Mouse (Mus musculus) neural tube, embryonic 11.5 days (tissue): ENCODE measurements around the gene Dnal1. TPM values are rescaled to one million over a fixed set of nuclear protein-coding genes. Genes with fewer than 3 reads are reported as not detected.

Experiments
- ATAC-seq: fragments of 200-750 bp; cut with Nextera tagmentation; 2 replicates; pipeline ENCODE4 v1.8.0; 2017; ENCODE audit warnings: moderate number of reproducible peaks, mild to moderate bottlenecking, moderate TSS enrichment, moderate library complexity; ENCODE audit not compliant: insufficient read depth, low FRiP score, low TSS enrichment
- DNase-seq: peaks from one replicate; pipeline ENCODE4 v3.0.0-alpha.2; 2015; ENCODE audit warnings: low spot score
- H3K27ac ChIP-seq: fragments of 300-500 bp; sonication (generic); 2 replicates; pipeline ENCODE4 v1.5.1; 2014; ENCODE audit warnings: low read depth, mild to moderate bottlenecking, low read length
- H3K27me3 ChIP-seq: fragments of 300-500 bp; sonication (generic); 2 replicates; pipeline ENCODE4 v1.6.1; 2014; ENCODE audit warnings: mild to moderate bottlenecking, low read length, mixed read lengths; ENCODE audit not compliant: control insufficient read depth, insufficient read depth
- H3K36me3 ChIP-seq: fragments of 300-500 bp; sonication (generic); 2 replicates; pipeline ENCODE4 v1.6.1; 2014; ENCODE audit warnings: mild to moderate bottlenecking, low read length, moderate library complexity, mixed read lengths; ENCODE audit not compliant: control insufficient read depth, insufficient read depth
- H3K4me1 ChIP-seq: fragments of 300-500 bp; sonication (generic); 2 replicates; pipeline ENCODE4 v1.6.1; 2014; ENCODE audit warnings: low read length, mixed read lengths; ENCODE audit not compliant: control insufficient read depth, insufficient read depth
- H3K4me2 ChIP-seq: fragments of 300-500 bp; sonication (generic); 2 replicates; pipeline ENCODE4 v1.6.1; 2014; ENCODE audit warnings: low read depth, mild to moderate bottlenecking, moderate library complexity
- H3K4me3 ChIP-seq: fragments of 300-500 bp; sonication (generic); 2 replicates; pipeline ENCODE4 v1.5.1; 2014; ENCODE audit warnings: low read depth, low read length
- H3K9ac ChIP-seq: fragments of 300-500 bp; sonication (generic); 2 replicates; pipeline ENCODE4 v1.6.1; 2014; ENCODE audit warnings: mild to moderate bottlenecking, low read length
- H3K9me3 ChIP-seq: fragments of 300-500 bp; sonication (generic); 2 replicates; pipeline ENCODE4 v1.6.1; 2016; ENCODE audit warnings: low read length; ENCODE audit not compliant: control insufficient read depth
- WGBS: fragments of 180-500 bp; shearing (Covaris S2); extraction: QIAGEN DNeasy Blood & Tissue Kit; methylation state at CpG from one replicate; pipeline ENCODE4 v1.1.7; 2014; 5-methylcytosine and 5-hydroxymethylcytosine counted together
- polyA plus RNA-seq: library from polyadenylated mRNA; unstranded; fragments of >200 nt; fragmentation: Nextera tagmentation; extraction: Ambion mirVana; gene quantifications from 2 replicates; pipeline ENCODE4 v1.2.1, GENCODE M21; 2014

The Dnal1 gene
- polyA plus RNA-seq, 1 experiment from 2014 or later: 6.2 TPM

DNA sequence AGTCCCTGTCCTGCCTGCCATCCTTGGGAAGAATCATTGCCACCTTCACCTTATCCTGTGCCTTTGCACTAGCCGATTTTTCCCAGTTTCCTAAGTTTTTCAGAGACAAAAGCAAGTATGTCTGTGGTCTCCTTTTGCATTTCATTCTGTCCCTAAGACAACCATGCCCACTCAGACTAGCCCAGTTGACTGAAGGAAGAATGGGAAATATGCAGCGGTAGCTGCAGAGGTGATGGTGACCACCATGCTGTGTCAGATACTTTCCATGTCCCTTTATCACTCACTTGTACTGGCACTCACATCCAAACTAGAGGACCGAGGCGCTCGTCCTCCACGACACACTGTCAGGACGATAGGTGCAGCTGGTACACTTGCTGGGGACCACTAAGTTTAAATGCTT, 23.0 kb downstream of the Dnal1 start:
- peaks cover 4% of the 10 kb centered on the region for H3K4me1 ChIP-seq
- ATAC-seq: no peak
- 92% methylated on average over 7 of the region's 7 CpGs for WGBS
- DNase-seq: no peak
- no peak overlapping the region for H3K4me3 ChIP-seq
- H3K4me2 ChIP-seq: no peak overlapping the region
- 0 out of 2 replicates have a peak, but pooled peaks cover 2% of the 10 kb centered on the region for H3K36me3 ChIP-seq
- no peaks in the 10 kb centered on the region for H3K9me3 ChIP-seq
- no peaks in the 10 kb centered on the region for H3K27me3 ChIP-seq
- H3K9ac ChIP-seq: no peak overlapping the region
- H3K27ac ChIP-seq: no peak overlapping the region

DNA sequence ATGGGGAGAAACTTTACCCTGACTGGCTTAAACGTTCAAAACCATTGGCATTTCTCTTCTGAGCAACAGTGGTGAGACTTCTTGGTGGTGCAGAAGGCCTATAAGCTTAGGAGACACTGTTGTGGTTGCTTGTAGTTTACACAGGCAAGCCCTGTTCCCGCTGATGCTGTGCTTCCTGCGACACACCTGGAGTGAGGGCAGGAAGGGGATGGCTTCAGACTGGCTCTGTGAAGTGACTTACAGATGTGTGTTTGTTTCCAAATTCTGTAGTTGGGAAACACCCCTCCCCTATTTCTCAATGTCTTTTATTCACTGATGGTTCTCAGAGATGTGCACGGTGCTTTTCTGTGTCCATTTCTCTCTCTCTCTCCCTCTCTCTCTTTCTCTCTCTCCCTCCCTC, 26.0 kb downstream of the Dnal1 start:
- H3K27me3 ChIP-seq: no peaks in the 10 kb centered on the region
- H3K4me1 ChIP-seq: peaks cover 6% of the 10 kb centered on the region
- H3K9me3 ChIP-seq: no peaks in the 10 kb centered on the region
- no peak overlapping the region for H3K9ac ChIP-seq
- no peak overlapping the region for H3K4me2 ChIP-seq
- H3K36me3 ChIP-seq: 0 out of 2 replicates have a peak, but pooled peaks cover 2% of the 10 kb centered on the region
- ATAC-seq (no peak), DNase-seq (no peak)
- no peak overlapping the region for H3K4me3 ChIP-seq
- no peak overlapping the region for H3K27ac ChIP-seq
- WGBS: 68% methylated on average over 4 of the region's 4 CpGs

DNA sequence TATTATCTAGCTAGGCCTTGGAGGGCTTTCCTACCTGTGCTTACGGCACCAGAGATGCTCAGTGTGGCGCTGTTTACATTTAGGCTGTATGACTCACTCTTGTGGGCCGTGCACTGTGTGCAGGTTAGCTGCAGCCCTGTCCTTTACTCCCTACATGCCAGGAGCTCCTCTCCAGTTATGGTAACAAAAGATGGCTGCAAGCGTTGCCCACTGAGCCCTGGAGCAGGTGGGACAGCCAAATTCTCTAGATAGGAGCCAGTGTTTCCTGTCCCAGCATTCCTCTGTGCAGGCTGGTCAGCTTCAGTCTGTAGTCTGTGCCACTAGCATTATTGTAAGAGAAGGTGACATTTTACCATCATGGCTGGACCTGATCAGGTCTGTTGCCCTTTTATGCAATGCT, 27.1 kb downstream of the Dnal1 start:
- Histone ChIP-seq H3K27me3 (no peaks in the 10 kb centered on the region), H3K9me3 (no peaks in the 10 kb centered on the region), H3K27ac (no peak overlapping the region), H3K36me3 (no peaks in the 10 kb centered on the region), H3K4me1 (peaks cover 6% of the 10 kb centered on the region), H3K4me3 (no peak overlapping the region), H3K4me2 (no peak overlapping the region), H3K9ac (no peak overlapping the region)
- 83% methylated on average over 4 of the region's 4 CpGs for WGBS
- no peak for ATAC-seq
- no peak for DNase-seq

DNA sequence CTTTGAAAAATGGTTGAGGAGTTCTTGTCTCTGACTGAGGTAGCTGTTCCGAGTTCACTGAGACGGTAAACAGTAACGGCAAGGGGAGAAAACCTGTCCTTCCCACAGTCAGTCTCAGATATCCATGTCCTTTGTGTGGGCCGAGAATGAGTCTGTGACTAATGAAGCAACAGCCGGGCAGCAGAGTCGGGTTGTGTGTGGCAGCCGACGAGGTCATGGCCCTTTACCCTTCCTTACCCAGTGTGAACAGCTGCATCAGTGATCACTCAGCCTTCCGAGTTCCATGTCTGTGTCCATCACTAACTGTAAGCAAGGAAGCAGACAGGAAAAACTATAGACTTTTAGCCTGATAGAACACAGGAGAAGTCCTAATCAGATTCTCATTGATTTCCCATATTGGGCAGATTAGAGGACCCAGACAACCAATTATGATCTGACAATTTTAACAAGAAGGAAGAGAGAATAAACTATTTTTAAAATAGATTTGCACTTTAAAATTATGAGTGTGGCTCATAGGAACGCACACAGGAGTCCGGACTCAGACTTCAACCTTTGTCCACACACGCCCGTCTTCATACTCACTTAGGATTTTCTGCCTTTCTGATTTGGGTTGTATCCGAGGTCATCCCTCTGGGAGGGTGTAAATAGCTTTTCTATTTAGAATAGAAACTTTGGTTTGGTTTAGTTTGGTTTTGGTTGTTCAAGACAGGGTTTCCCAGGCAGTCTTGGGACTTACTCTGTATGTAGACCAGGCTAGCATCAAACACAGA, 28.3 kb downstream of the Dnal1 start:
- no peaks in the 10 kb centered on the region for H3K36me3 ChIP-seq
- H3K4me3 ChIP-seq: no peak overlapping the region
- H3K4me1 ChIP-seq: peaks cover 6% of the 10 kb centered on the region
- H3K27ac ChIP-seq: no peak overlapping the region
- DNase-seq (peak; percentile 41), ATAC-seq (no peak)
- H3K27me3 ChIP-seq: no peaks in the 10 kb centered on the region
- H3K9me3 ChIP-seq: no peaks in the 10 kb centered on the region
- WGBS: 40% methylated on average over 14 of the region's 14 CpGs
- no peak overlapping the region for H3K9ac ChIP-seq
- no peak overlapping the region for H3K4me2 ChIP-seq

DNA sequence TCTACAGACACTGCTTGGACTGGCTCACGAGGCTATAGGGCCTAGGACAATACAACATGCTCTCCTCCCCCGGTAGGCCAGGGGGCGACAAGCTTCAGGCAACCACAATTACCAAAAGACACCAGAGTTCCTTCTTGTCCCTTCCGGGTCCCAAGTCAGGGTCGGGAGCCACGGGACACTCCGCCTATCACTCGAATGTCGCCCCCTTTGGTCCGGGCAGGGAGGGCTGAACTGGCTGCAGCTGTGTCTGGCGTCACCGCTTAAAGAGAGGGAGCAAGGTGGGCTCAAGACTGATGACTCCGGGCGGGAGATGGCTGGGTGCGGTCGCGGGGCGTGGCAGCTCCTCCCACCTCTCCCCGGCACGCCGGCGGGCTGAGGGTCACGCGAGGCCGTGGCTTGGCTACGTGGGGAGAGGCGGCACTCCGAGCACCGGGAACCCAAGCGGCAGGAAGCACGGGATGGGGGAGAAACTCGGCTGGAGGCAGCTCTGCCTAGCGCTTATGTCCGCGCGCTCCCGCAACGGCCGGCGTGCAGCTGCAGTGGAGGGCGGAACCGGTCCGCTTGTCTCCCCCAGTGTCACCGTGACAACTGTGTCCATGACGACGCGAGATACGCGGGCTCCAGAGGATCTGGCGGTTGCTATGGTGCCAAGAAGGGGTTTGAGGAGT, 33.9 kb downstream of the Dnal1 start, which contains the start of gene Pnma1:
Pnma1 (minus strand) TSS at position 536 of the 668 bp plus-strand sequence.
- peak within 1 kb of the TSS; percentile 90 for H3K4me2 ChIP-seq
- H3K4me1 ChIP-seq: peaks cover 17% of the 10 kb centered on the region
- peak within 1 kb of the TSS; percentile 58 for H3K4me3 ChIP-seq
- no peaks in the 10 kb centered on the region for H3K9me3 ChIP-seq
- ATAC-seq (peak; percentile 83), DNase-seq (peak; percentile 92)
- H3K27ac ChIP-seq: peak within 1 kb of the TSS; percentile 56; the same call in 1 of the 2 replicates
- H3K36me3 ChIP-seq: peaks cover 2% of the 10 kb centered on the region; the same call in 1 of the 2 replicates
- H3K9ac ChIP-seq: peak within 1 kb of the TSS; percentile 60
- H3K27me3 ChIP-seq: no peaks in the 10 kb centered on the region
- under 1% methylated on average over 48 of the region's 50 CpGs for WGBS

DNA sequence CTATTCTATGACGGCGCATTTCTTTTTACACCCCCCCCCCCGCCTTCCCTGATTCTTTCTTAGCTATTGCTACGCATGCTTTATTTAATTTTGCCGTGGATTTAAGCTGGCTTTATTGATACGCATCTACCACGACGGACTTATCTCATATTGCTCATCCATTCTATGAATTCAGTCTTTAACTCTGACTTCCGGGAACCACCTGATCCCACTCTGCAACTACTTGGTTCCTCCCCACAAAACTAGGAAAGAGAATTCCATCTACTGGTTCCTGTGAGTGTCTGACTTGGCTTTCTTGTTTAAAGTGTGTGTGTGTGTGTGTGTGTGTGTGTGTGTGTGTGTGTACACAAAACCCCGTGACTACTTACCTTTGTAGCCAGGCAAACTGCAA, 34.5 kb downstream of the Dnal1 start:
- peak; percentile 18; the same call in 1 of the 2 replicates for ATAC-seq
- H3K9ac ChIP-seq: peak overlapping the region; percentile 60; the same call in 1 of the 2 replicates
- WGBS: 16% methylated on average over 10 of the region's 10 CpGs

DNA sequence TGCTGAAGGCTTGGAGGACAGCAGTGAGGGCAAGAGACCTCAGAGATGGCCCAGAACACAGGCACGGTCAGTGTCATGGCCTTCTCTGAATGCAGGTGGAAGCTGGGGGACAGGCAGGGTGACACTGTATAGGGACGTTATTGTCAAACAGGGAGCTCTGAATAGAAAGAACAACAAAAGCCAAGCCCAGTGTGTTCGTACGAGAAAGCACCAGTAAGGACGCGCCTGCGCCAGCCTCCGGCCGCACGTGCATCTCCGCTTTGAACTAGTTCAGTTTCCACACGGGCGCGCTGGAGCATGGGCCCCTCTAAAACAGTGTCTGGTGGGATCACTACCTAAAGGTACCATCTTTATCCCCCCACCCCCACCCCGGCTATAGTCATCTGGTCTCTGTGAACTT, 35.8 kb downstream of the Dnal1 start:
- Histone ChIP-seq H3K9me3 (no peaks in the 10 kb centered on the region), H3K27ac (no peak overlapping the region), H3K36me3 (peaks cover 2% of the 10 kb centered on the region; the same call in 1 of the 2 replicates)

More for the DNA sequence above, 34.5 kb downstream of the Dnal1 start:
- Histone ChIP-seq H3K4me1 (peaks cover 17% of the 10 kb centered on the region), H3K4me3 (peak overlapping the region; percentile 58), H3K9me3 (no peaks in the 10 kb centered on the region), H3K36me3 (peaks cover 2% of the 10 kb centered on the region; the same call in 1 of the 2 replicates), H3K4me2 (peak overlapping the region; percentile 90), H3K27ac (no peak overlapping the region; the same call in 1 of the 2 replicates), H3K27me3 (no peaks in the 10 kb centered on the region)
- DNase-seq: no peak

DNA sequence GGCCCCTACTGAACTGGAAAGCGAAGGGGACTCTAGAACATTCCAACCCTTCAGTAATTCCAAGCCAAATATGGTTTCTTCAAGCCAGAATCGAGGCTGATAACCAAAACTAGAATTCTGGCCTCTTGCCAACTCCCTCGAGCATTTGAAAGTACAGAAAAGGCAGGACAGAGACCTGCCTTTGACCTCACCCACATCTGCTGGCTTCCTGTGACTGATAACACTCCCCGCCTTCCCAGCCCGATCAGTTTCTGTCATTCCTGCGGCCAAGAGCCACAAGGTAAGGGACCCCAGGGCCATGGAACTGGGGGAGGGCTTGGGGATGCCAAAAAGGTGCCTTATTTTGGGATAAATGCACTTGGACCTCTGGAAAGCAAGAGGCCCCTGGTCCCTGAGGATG, 36.8 kb downstream of the Dnal1 start:
- no peaks in the 10 kb centered on the region for H3K9me3 ChIP-seq
- H3K4me1 ChIP-seq: peaks cover 17% of the 10 kb centered on the region
- H3K4me2 ChIP-seq: no peak overlapping the region
- ATAC-seq: no peak
- no peaks in the 10 kb centered on the region for H3K27me3 ChIP-seq
- DNase-seq: no peak
- no peak overlapping the region for H3K4me3 ChIP-seq
- H3K36me3 ChIP-seq: peaks cover 2% of the 10 kb centered on the region; the same call in 1 of the 2 replicates
- 87% methylated on average over 6 of the region's 6 CpGs for WGBS
- H3K9ac ChIP-seq: no peak overlapping the region
- H3K27ac ChIP-seq: no peak overlapping the region

More for the DNA sequence above, 35.8 kb downstream of the Dnal1 start:
- WGBS: 60% methylated on average over 15 of the region's 15 CpGs
- ATAC-seq: 0 out of 2 replicates have a peak, but pooled peaks have one; percentile 25
- Histone ChIP-seq H3K4me1 (peaks cover 17% of the 10 kb centered on the region), H3K4me3 (no peak overlapping the region), H3K27me3 (no peaks in the 10 kb centered on the region), H3K4me2 (no peak overlapping the region), H3K9ac (no peak overlapping the region)
- DNase-seq: no peak
